Mouse (Mus musculus) testis, adult 2 months (tissue): ENCODE results near the gene Ctdnep1.

Experiments
- CTCF ChIP-seq: fragments of 200-500 bp; IDR thresholded peaks from 2 replicates; pipeline ENCODE4 v1.5.1; 2012; ENCODE audit warnings: low read depth, mild to moderate bottlenecking, inconsistent platforms, low read length, moderate library complexity; ENCODE audit not compliant: control insufficient read depth, insufficient read depth, insufficient replicate concordance
- POLR2A ChIP-seq: fragments of 200-500 bp; IDR thresholded peaks from 2 replicates; pipeline ENCODE4 v1.6.1; 2012; ENCODE audit warnings: low read depth, mild to moderate bottlenecking, inconsistent platforms, low read length, moderate library complexity; ENCODE audit not compliant: control insufficient read depth

GRCm38 (mm10) chr11:70027397-70027796 is 46.4 kb downstream of the Ctdnep1 start:
- no peak for TF ChIP-seq CTCF
- no peak for TF ChIP-seq POLR2A
